Mouse (Mus musculus): Measurements from ENCODE around the gene Dazap1.

- no peak for TF ChIP-seq CTCF (IDR thresholded peaks at IDR 0.05; ENCODE audit: low read depth)
- TF ChIP-seq EP300 (IDR thresholded peaks at IDR 0.05; ENCODE audit: low read depth) = no peak
Measured at GRCm38 (mm10) chr10:80271186-80271843, 10.0 kb downstream of the Dazap1 start.
